Mouse (Mus musculus): ENCODE results near the gene Akap11.

Akap11 gene

DNA sequence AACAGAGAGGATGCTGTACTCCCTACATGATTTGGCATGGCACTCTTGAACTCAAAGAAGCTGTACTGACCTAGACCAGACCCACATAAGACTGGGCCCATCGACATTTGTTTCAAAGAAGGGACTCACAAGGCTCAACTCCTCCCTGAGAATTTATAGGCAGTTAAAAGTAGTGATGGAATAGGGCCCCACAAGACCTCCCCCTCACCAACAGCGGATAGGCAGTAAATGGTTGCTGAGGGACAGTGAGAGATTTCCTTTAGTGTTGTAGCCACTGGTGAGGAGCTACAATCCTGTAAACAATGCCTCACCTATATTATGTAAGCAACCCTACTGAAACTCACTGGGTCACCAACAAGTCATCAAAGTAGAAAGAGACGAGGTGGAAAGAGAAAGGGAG, 6.4 kb downstream of the Akap11 start:
- ATAC-seq (ENCODE audit: insufficient number of reproducible peaks, low FRiP score, low TSS enrichment) = no peak

DNA sequence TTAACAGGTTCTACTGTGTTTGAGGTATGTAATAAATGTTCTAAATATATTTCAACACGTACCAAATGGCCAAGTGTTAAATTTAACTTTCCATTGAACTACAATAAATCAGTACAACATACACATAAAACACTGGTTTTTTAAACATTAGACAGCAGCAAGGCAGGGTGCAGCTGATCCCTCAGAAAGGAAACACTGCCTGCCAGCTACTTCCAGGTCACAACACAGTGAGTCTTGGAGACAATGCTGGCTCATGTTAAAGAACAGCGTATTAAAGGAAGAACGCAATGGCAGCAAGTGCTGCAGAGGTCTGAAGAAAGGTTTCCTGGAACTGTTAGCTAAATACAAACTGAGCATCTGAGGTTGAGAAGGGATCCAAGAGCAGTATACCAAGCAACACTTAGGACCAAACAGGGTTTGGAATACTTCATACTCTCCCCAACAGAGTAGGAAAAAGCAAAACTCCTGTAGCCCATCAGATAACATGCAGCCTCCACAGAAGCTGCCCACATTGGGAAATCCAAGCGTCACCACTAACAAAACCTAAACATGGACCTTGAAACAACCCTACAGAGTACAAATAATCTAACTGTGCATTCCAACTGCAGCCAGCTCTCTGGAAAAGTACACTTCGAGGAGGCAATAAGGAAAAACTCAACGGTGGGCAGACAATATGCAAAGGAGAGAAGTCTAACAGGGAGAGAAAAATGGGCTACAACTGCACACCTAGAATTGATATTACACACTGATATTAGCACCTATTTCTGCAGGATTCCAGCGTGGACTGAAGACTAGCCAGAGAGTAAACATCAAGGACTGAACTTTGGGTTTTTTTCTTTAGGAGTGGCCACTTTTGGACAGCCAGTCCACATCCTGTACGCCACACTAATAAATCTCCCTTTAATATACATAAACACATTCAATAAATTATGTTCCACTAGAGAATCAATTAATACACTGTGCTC, 7.9 kb downstream of the Akap11 start:
- ATAC-seq (ENCODE audit: insufficient number of reproducible peaks, low FRiP score, low TSS enrichment) = no peak

DNA sequence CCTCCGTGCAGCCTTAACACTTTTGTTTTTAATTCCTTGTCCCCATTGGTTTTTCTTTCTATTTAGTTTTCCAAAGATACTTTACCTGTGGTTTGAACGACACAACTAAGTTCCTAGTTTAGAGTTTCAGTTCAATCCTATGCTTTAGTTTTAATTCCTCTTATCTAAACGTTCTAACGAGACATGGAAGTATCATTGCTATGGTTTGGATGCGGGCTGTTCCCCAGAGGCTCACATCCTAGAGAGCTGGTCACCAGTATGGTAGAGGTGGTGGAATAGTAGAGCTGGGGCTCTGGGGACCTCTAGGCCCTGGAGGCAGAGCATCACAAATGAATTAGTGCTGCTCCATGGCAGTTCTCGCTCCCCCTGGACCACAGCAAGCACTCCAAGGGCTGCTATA, 9.7 kb downstream of the Akap11 start:
- ATAC-seq (ENCODE audit: insufficient number of reproducible peaks, low FRiP score, low TSS enrichment) = no peak

DNA sequence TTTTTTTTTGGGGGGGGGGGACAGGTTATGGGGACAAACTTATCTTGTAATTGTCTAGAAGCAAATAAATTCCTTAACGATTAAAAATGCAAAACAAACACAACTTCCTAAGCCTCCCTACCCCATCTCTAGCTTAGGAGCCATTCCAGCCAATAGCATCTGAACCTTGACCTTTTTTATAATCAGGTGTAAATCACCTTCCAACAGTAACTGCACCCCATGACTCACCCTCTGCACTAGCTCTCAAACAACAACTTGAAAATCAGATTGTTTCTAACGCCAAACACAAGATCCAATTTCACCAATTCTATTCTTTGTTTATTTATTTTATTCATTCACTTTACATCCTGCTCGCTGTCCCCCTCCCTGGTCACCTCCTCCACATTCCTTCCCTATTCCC, 10.1 kb downstream of the Akap11 start:
- no peak for ATAC-seq (ENCODE audit: insufficient number of reproducible peaks, low FRiP score, low TSS enrichment)

DNA sequence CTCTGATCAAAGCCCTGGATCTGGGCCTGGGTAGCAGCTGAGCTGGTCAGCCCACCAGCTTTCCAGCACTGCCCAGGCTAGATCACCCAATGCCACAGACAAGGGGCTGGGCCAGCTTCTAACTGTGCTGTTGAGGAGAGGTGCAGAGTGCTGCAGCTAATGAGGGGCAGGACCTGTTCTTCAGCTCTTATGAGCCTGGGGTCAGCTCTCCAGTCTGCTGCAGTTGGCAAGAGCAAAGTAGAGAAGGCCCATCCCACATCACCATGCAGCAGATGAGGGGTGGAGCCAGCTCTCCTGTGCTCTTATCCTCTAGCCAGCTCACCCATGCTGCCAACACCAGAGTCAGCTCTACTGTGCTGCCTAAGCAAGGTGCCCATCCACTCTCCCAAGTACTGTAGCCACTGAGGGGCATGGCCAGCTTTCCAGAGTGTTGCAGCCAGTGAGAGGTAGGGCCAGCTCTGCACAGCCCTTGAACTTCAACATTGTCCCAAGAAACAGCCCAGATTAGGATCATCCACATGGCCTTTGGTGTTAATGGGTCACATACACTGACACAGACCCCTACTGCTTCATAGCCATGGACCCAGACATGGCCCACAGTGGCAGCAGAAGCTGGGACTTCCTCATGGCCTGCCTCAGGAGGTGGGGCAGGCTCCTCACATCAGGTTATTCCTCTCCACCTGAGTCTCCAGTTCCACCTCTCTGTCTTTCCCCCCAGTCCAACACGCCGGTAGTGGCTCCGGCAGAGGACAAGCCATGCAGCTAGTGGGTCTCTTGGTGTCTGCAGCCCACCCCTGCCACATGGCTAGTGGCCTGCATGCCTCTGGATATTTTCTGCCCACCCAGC, 10.8 kb downstream of the Akap11 start:
- peak; percentile 33; the same call in 1 of the 2 replicates for ATAC-seq (ENCODE audit: insufficient number of reproducible peaks, low FRiP score, low TSS enrichment)

DNA sequence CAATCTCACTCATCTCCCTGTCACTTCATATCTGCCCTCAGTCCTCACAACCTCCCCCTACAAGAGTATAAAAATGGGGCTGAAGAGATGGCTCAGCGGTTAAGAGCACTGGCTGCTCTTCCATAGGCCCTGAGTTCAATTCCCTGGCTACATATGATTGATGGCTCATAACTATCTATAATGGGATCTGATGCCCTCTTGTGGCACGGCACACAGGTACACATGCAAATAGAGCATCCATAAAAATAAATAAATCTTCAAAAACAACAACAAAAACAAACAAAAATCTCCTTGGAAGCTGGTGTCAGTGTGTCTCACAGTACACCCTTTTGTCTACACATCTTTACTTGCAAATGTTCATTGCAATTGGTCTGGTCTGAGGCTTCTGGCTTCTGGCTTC, 11.5 kb downstream of the Akap11 start:
- no peak for ATAC-seq (ENCODE audit: insufficient number of reproducible peaks, low FRiP score, low TSS enrichment)

DNA sequence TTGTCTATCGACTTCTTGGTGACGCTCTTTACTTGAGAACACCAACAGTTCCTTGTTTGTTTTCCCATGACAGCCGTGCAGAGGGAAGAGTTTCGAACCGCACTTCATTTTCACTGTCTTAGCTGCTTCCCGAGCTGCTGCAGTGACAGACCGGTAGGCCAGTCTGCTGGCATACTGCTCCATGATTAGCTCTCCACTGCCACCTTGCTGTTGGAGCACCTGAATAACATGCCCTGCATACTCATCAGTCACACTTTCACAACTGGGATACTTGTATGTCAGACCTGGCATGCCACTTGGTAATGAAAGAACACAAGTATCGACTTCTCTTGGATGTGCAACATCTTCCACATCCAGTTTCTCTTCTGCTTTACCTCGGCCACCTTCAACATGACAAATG, 25.9 kb downstream of the Akap11 start:
- ATAC-seq (ENCODE audit: insufficient number of reproducible peaks, low FRiP score, low TSS enrichment) = no peak

DNA sequence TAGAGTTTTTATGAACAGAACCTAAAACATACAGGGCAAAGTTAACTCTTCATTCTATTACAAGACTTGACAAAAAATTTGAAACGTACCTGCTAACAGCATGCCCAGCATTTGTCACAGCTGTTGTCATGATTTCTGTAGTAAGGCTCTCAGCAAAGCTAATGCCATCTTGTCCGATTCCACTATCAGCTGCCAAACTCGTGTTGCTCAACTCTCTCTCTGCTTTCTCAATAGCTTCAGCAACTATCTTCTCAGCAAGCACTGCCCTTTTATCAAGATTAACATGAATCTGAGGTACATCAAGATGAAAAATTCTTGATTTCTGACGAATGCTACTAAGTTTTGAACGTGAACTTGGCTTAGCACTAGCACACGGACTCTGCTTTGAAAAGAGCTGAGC, 26.8 kb downstream of the Akap11 start:
- ATAC-seq (ENCODE audit: insufficient number of reproducible peaks, low FRiP score, low TSS enrichment) = no peak

DNA sequence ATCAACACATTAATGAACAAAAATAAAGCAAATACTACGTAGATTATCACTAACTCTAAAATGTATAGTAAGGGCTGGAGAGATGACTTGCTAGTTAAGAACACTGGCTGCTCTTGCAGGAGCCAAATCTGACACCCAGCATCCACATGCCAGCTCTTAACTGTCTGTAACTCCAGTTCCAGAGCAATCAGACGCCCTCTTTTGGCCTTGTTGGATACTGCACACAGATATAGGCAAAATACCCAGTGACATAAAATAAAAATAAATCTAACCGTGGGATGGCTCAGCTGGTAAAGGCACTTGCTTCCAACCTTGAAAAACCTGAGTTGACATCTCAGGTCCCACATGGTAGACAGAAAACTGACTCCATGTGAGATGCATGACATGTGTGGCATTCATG, 36.0 kb downstream of the Akap11 start:
- ATAC-seq (ENCODE audit: insufficient number of reproducible peaks, low FRiP score, low TSS enrichment) = no peak

DNA sequence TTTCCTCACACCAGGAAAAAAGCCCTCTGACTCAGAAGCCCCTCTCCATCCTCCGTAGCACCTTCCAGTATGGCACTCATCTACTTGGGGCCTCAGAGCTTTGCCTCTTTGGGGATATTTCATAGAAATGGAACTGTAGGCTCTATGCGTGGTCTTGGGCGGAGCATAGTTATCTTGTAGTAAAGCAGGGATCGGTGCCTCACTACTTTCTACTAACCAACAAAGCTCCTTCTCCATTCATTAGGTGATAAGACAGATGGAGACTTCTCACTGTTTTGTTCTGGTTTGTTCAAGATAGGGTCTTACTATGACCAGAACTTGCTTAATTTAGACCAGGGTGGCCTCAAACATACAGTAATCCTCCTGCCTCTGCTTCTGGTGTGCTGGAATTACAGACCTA, 39.9 kb downstream of the Akap11 start:
- no peak for ATAC-seq (ENCODE audit: insufficient number of reproducible peaks, low FRiP score, low TSS enrichment)

DNA sequence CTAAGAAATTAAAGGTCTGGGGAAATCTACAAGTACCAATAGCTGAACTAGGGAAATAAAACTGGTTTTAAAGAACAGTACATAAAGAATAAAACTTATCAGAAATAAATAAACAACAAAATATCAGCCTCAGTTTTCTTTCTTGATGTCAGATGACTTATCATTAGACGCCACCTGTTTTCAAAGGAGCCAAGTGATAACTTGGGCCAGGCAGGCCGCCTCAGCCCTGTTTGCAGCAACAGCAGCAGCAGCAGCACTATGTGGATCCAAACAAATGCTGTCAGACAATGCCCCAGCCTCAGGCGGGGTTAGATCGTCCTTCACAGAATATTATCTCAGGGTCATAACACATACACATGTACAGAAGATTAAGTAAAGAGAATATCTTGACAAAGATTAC, 41.4 kb downstream of the Akap11 start:
- no peak for ATAC-seq (ENCODE audit: insufficient number of reproducible peaks, low FRiP score, low TSS enrichment)

DNA sequence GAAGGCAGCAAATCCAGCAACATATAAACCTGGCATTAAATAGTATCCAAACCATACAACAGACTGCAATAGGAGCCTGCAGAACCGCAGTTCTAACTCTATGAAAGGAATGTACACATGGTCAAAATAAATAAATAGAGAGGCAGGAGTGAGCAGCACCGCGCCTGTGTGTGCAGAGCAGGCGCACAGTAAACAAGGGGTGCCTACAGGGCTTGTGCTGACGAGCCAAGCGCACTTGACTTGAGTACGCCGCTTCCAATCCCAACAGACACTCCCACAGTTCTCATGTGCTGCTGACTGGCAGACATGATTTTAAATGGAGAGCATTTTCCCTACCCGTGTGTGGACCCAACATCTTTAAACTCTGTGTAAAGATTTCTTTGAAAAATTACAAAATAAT, 44.0 kb downstream of the Akap11 start:
- no peak for ATAC-seq (ENCODE audit: insufficient number of reproducible peaks, low FRiP score, low TSS enrichment)

DNA sequence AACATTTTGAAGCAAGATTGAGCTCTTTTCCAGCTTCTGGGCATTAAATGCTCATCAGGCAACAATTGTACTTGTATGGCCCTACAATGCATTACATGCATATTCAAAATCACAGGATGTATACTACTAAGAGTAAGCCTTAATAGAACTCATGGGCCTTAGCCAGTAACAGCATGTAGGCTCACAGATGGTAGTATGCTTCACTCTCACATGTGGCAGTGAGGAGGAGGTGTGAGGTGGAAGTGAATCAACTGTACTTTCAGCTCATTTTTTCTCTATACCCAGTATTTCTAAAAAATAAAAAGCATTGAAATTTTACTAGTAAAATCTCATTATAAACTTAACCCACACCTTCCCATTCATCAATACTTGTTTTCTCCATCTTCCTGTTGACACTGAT, 45.2 kb downstream of the Akap11 start:
- ATAC-seq (ENCODE audit: insufficient number of reproducible peaks, low FRiP score, low TSS enrichment) = no peak

DNA sequence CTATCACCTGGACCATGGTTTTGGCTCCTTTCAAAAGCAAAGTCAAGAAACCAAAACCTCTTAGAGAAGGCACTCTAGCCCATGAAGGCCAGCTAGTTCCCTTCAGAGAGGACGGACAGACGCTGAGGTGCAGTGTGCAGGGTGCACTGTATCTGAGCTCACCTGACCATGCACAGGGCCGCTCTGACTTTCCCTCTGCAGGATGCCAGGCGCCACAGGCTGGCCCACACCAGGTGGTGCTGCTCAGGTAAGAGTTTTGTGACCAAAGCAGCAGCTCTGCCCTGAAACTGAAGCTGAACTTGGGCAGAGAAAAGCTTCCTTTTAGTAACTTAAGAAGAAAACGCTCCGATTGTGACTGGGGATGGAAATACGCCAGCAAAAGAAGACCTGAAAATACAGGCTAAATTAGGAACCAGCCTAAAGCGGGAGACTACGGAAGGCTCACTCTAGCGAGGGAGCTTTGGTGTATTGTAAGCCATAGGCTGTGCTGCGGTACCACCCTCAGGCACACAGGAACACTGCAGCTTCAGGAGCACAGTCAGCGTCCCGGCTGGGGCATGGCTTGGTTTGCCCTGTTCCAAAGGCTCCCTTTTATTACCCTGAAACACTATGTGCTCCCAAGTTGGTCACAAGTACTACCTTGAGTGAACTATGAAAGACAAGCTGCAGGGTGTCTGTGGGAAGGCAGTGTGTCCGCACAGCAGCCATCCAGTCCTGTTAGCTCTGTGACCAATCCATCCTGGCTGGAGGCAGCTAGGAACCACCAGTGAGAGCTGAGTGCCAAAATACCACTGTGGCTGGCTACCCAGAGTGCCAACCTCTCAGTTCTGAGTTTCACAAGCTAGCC, 54.0 kb downstream of the Akap11 start:
- peak; percentile 93 for ATAC-seq (ENCODE audit: insufficient number of reproducible peaks, low FRiP score, low TSS enrichment)

DNA sequence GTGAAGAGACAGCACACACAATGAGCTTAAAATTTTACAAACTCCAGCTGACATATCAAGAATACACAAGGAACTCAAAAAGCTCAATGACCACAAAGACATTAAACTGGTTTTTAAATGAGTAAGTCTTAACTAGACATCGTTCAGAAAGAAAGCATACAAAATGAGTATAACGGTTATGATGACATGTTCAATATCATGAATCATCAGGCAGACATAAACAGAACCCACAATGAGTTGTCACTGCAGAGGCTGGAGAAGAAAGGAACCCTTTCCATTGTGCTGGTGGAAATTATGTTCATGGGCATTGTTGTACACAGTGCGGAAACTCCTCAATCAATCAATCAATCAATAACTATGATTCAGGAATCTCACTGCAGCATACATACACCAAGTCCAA, 62.5 kb downstream of the Akap11 start:
- no peak for ATAC-seq (ENCODE audit: insufficient number of reproducible peaks, low FRiP score, low TSS enrichment)

DNA sequence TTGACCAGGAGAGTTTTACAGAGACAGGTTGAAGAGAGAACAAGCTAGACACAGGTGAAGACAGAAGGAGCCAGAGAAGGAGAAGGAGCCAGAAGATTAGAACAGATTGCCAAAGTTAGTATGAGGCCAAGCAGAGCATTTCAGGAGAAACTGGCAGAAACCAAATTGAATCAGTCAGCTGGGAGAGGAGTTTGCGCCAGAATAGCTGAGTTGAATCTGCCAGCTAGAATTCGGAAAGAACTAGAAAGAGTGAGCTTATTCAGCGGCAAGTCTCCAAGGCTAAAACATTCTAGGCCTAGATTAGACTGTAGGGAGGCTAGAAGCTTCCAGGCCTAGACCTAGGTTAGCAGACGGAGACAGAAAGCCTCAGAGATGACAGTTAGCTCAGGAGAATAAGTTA, 65.9 kb downstream of the Akap11 start:
- no peak for ATAC-seq (ENCODE audit: insufficient number of reproducible peaks, low FRiP score, low TSS enrichment)

DNA sequence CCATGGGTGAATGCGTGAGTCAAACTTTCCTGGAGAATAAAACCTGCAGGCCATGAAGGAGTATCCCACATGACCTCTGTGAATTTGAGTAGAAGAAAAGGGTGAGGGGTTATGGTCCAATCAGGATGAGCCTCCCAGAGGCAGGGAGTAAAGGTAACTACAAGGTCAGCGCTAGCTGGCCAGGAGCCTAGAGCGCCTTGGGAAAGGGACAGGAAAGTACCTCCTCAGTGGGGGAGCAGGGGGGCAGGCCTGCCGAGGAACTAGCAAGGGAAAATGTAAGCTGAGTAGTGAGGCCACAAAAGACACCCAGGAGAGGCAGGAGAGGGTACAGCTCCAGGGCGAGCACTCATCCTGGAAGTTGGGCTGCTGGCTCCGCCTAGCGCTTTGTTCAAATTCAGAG, 67.6 kb downstream of the Akap11 start:
- ATAC-seq (ENCODE audit: insufficient number of reproducible peaks, low FRiP score, low TSS enrichment) = no peak

DNA sequence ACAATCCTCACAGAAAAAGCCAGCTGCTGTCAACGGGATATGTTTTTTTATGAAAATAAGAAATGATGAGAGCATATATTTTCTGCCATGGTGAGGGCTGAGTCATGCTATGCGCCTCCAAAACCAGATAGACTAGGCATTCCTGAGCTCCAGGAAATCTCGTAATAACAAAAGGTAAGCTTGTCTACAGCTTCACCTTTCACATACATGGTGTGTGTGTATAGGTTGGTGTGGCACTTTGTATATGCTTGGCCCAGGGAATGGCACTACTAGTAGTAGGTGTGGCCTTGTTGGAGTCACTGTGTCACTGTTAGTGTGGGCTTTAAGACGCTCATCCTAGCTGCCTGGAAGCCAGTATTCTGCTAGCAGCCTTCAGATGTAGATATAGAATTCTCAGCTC, 68.6 kb downstream of the Akap11 start:
- no peak for ATAC-seq (ENCODE audit: insufficient number of reproducible peaks, low FRiP score, low TSS enrichment)

DNA sequence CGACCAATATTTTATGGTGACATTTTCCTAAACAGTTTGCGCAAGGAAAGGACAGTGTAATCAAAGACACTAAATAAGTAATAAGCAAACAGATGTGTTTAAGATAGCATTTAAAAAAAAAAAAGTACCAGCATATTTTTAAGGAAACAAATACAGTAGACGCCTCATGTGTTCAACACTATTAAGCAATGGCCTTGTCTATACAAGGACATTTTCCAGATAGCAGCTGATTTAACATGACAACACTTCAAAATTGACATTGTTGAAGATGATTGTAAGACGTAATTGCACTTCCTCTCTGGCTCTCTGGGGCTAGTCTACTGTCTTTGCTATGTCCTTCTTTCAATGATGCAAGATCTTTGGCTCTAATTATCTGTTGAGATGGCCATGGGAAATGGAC, 72.3 kb downstream of the Akap11 start:
- no peak for ATAC-seq (ENCODE audit: insufficient number of reproducible peaks, low FRiP score, low TSS enrichment)

DNA sequence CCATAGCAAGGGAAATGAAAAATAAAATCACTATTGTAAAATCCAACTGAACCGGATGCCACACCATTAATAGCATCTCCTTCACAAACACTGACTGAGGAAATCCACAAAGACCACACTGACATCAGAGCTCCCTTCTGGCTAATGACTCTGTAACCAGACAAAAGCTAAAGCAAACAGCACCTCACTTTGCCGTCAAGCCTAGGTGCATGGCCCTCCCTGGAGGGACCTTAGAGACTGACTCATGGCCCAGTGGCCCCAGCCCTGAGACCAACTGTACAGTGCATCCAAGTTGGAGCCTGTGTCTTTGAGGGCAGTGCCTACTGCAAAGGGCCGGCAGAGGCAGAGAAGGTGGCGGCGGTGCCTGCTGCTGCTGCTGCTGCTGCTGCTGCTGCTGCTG, 77.5 kb downstream of the Akap11 start:
- no peak for ATAC-seq (ENCODE audit: insufficient number of reproducible peaks, low FRiP score, low TSS enrichment)

DNA sequence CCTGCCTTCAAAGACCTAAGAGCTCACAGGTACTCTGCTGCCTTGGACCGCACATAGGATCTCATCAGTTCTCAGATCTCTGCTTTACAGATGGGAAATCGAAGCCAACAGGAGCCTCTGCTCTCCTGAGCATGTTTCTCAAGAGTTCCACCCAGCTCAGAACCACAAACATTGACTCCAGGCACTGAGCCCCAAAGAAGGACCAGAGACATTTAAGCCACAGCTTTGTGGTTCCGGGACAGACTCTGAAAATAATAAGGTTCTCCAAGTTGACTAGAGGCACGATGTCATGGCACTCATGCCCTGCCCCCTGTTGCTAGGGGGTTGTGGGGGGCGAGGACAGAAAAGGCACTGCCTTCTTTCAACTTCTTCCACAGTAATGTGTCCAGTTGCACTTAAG, 77.9 kb downstream of the Akap11 start:
- ATAC-seq (ENCODE audit: insufficient number of reproducible peaks, low FRiP score, low TSS enrichment) = no peak

Measured in cerebellum, adult (tissue).